Comparison of ENCODE assay signal across 14 mouse cellular contexts in the genomic region with DNA sequence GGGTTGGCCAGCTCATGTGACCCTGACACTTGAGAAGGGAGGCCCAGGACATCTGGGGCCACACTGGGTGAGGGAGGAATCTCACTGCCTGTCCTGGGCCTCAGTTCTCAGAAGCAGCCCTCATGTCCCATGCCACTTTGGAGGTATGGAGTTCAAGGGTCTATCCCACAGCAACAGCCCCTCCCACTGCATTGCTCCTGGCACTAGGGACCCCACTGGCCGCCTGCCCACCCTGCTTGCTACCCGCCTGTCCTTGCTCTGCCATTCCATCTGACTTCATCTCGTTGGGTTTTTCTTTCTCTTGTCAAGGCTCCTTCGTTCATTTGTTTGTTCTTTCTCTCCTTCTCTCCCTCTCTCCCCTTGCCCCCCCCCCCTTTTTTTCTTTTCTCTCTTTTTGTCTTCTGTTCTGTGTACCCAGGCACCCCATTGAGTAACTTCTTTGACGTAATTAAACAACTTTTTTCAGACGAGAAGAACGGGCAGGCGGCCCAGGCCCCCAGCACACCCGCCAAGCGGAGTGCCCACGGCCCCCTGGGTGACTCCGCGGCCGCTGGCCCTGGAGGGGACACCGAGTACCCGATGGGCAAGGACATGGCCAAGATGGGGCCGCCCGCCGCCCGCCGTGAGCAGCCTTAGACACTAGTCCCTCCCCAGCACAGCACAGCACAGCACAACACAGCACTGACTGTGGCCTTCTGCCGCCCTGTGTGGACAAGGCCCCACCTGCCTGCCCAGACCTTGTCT. TPM values are rescaled to one million over a fixed set of nuclear protein-coding genes. Genes with fewer than 3 reads are reported as not detected.
DNase-seq lines count a peak whose midpoint lies in the region; ATAC-seq lines count a peak whose summit lies in the region.
"Had no signal": no experiment of that assay in that cellular context is flagged by ENCODE, and none has a peak within 500 bp of the region (broad histone marks: within the 10 kb centered on the region; RNA-seq: fewer than 3 reads in every experiment).

No protein-coding gene starts in this region.

- no peak overlapping the region for H3K9ac ChIP-seq in hindbrain, embryonic 11.5 days (ENCODE audit: low read depth, low read length)
- H3K9ac ChIP-seq in hindbrain, embryonic 13.5 days = no peak overlapping the region

- WGBS in hindbrain, embryonic 11.5 days = 84% methylated on average over 19 of the region's 22 CpGs
- WGBS in hindbrain, embryonic 10.5 days = 84% methylated on average over 22 of the region's 22 CpGs
- 73% methylated on average over 22 of the region's 22 CpGs for WGBS in hindbrain, embryonic 13.5 days

- no peak overlapping the region for H3K4me3 ChIP-seq in hindbrain, embryonic 11.5 days (ENCODE audit: low read depth, low read length)
- no peak overlapping the region for H3K4me3 ChIP-seq in hindbrain, embryonic 10.5 days
- H3K4me3 ChIP-seq in hindbrain, embryonic 13.5 days = no peak overlapping the region
- H3K4me3 ChIP-seq: embryonic facial prominence, embryonic 10.5 days; left cerebral cortex, adult 2 months had no signal

- no peaks in the 10 kb centered on the region for H3K9me3 ChIP-seq in hindbrain, embryonic 11.5 days (ENCODE audit: control insufficient read depth, low read length)
- H3K9me3 ChIP-seq in hindbrain, embryonic 10.5 days = no peaks in the 10 kb centered on the region
- H3K9me3 ChIP-seq in hindbrain, embryonic 13.5 days = no peaks in the 10 kb centered on the region
- H3K9me3 ChIP-seq: embryonic facial prominence, embryonic 10.5 days had no signal

- peak; percentile 17; the same call in 1 of the 2 replicates for ATAC-seq in hindbrain, embryonic 11.5 days (ENCODE audit: low FRiP score)
- 0 out of 2 replicates have a peak, but pooled peaks have one; percentile 36 for ATAC-seq in hindbrain, embryonic 13.5 days (ENCODE audit: low FRiP score)
- ATAC-seq: CD4-positive, CD25-positive, alpha-beta regulatory T cell, adult 4 months had no signal

- no peaks in the 10 kb centered on the region for H3K4me1 ChIP-seq in hindbrain, embryonic 11.5 days (replicated peaks; ENCODE audit: control insufficient read depth, insufficient read depth, low read length)
- H3K4me1 ChIP-seq in hindbrain, embryonic 10.5 days (replicated peaks) = no peaks in the 10 kb centered on the region
- H3K4me1 ChIP-seq in hindbrain, embryonic 13.5 days (replicated peaks) = no peaks in the 10 kb centered on the region

- H3K36me3 ChIP-seq in hindbrain, embryonic 11.5 days (ENCODE audit: control insufficient read depth, insufficient read depth, low read length) = peaks cover 11% of the 10 kb centered on the region
- H3K36me3 ChIP-seq in hindbrain, embryonic 10.5 days = peaks cover 99% of the 10 kb centered on the region
- H3K36me3 ChIP-seq in hindbrain, embryonic 13.5 days = peaks cover 99% of the 10 kb centered on the region

- H3K27me3 ChIP-seq in hindbrain, embryonic 11.5 days (ENCODE audit: control insufficient read depth, insufficient read depth, low read length) = no peaks in the 10 kb centered on the region
- H3K27me3 ChIP-seq in hindbrain, embryonic 10.5 days (ENCODE audit: insufficient read depth, poor library complexity, severe bottlenecking) = no peaks in the 10 kb centered on the region
- no peaks in the 10 kb centered on the region for H3K27me3 ChIP-seq in hindbrain, embryonic 13.5 days

- H3K27ac ChIP-seq in hindbrain, embryonic 11.5 days (ENCODE audit: low read depth, low read length) = no peak overlapping the region
- H3K27ac ChIP-seq in hindbrain, embryonic 10.5 days = no peak overlapping the region
- no peak overlapping the region for H3K27ac ChIP-seq in hindbrain, embryonic 13.5 days
- H3K27ac ChIP-seq: embryonic facial prominence, embryonic 10.5 days had no signal

- H3K4me2 ChIP-seq in hindbrain, embryonic 11.5 days (replicated peaks; ENCODE audit: low read depth, low read length) = no peak overlapping the region
- no peak overlapping the region for H3K4me2 ChIP-seq in hindbrain, embryonic 13.5 days

- intact Hi-C loops in left cerebral cortex, postnatal 36 days (cut with DNase I) = no loop called here

- no peak for DNase-seq in hindbrain, embryonic 11.5 days (ENCODE audit: low spot score)
- DNase-seq in hindbrain, embryonic 10.5 days (ENCODE audit: low spot score) = no peak
- peak; percentile 18 for DNase-seq in ovary, postnatal 36 days (ENCODE audit: low spot score)
- no peak for DNase-seq in ovary, adult 18-20 months (ENCODE audit: low spot score)
- no peak for DNase-seq in frontal cortex, postnatal 36 days (ENCODE audit: low spot score in 2 of 2)
- DNase-seq in left cerebral cortex, postnatal 36 days (ENCODE audit: low spot score in 2 of 2) = no peak
- DNase-seq: heart, postnatal 36 days; liver; right cerebral cortex, adult 18-20 months had no signal

RNA-seq across cellular contexts. Expression of a gene that starts 52.2 kb away (rescaled TPM):
- 13.7 and 15.6 TPM in 2 replicates for polyA plus RNA-seq in hindbrain, embryonic 11.5 days (2014; fragmentation: Nextera tagmentation; extraction: Ambion mirVana)
- 8.7 and 14.1 TPM in 2 replicates for polyA plus RNA-seq in hindbrain, embryonic 10.5 days (2016; fragmentation: Nextera tagmentation; extraction: Ambion mirVana)
- 22.5 and 24.5 TPM in 2 replicates for polyA plus RNA-seq in hindbrain, embryonic 13.5 days (2015; fragmentation: Nextera tagmentation; extraction: Ambion mirVana)
- total RNA-seq in left cerebral cortex, postnatal 36 days (2021) = 100 to 1,000 TPM; 229 to 232 TPM
- total RNA-seq: megakaryocyte, adult 5-6 weeks had no signal

RNA-seq across cellular contexts. Expression of a gene that starts 59.1 kb away (rescaled TPM):
- polyA plus RNA-seq in hindbrain, embryonic 11.5 days (2014; fragmentation: Nextera tagmentation; extraction: Ambion mirVana) = 53.3 and 59.8 TPM in 2 replicates
- polyA plus RNA-seq in hindbrain, embryonic 10.5 days (2016; fragmentation: Nextera tagmentation; extraction: Ambion mirVana) = 61.4 and 62.4 TPM in 2 replicates
- polyA plus RNA-seq in hindbrain, embryonic 13.5 days (2015; fragmentation: Nextera tagmentation; extraction: Ambion mirVana) = 53.0 and 53.5 TPM in 2 replicates
- total RNA-seq in left cerebral cortex, postnatal 36 days (2021) = 10 to 100 TPM; 34.6 to 37.5 TPM
